Mouse (Mus musculus) thymus, postnatal 25 days (tissue): ENCODE data around the gene Actn4.

Source experiments
- DNase-seq: peaks from one replicate; pipeline ENCODE4 v3.0.0; 2022

The Actn4 gene

DNA sequence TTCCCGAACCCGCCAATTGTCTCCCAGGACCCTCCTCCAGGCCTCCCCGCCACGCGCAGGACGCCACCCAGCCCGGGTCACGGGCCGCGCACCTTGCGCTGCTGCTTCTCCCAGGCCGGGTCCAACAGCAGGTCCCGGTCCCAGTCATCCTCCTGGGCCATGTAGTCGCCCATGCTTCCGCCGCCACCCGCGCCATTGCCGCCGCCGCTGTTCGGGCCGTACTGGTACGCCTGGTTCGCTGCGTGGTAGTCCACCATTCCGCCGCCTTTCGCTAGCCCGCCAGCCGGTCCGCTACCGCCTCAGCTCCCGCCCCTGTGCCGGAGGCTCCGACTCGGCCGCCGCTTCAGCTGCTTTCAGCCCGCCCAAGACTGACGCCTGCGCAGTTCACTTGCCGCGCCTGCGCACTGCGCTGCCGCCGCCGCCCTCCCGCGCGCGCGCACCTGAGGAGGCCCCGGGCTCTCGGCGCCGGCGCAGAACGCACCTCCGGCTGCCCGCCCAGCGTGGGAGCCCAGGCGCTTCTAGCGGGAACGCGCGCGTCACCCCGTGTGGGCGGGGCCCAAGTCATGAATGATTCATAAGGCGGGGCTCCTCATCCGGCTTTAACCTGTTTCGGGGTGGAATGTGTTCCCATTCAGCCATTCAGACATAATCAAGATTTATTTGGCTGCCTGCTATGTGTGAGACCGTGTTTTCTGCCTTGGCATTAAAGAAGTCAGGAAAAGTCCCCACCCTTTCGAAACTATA is at the start of gene Actn4:
Gene Actn4 (minus strand): TSS at position 414 of the 744 bp plus-strand sequence.
- peak; percentile 99 for DNase-seq

DNA sequence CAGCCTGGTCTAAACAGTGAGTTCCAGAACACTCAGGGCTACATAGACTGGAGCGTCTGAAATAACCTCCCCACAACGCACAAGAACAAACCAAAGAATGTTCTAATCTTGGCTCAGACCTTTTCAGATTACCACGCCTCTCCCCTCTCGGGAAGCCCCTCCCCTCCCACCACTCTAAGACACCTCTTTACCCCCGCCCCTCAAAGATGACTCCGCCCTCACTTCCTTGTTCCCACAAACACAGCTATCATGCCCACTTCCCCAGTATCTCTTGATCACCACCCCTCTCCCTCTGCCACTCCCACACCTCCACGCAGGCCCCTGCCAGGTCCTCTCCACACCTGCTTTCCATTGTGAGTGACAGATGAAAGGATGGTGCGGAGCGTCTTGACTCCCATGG is 46.6 kb upstream of the Actn4 start:
- peak; percentile 38 for DNase-seq

DNA sequence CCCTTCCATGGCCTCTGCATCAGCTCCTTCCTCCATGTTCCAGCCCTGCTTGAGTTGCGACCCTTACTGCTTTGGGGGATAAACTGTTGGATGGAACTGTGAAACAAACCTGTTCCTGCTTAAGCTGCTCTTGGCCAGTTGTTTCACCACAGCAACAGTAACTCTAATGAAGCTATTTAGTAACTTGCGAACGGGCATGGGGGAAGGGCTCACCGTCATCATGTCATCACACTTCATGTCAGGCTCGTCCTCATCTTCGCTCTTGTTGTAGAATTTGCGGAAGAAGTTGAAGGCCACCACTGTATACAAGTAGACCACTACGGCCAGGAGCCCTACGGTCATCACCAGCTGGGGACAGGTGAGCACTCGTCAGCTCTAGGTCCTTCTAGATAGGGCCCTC is 46.0 kb upstream of the Actn4 start:
- DNase-seq: no peak

GRCm38 (mm10) chr7:29007224-29008101 is 45.3 kb upstream of the Actn4 start:
- DNase-seq: no peak

GRCm38 (mm10) chr7:29000651-29001605 is 38.8 kb upstream of the Actn4 start:
- peak; percentile 91 for DNase-seq

GRCm38 (mm10) chr7:28993402-28993801 is 31.3 kb upstream of the Actn4 start:
- DNase-seq: no peak

GRCm38 (mm10) chr7:28992997-28993396 is 30.9 kb upstream of the Actn4 start:
- no peak for DNase-seq

- no peak for DNase-seq
These were observed 29.5 kb upstream of the Actn4 start for GRCm38 (mm10) chr7:28991616-28992015.

- no peak for DNase-seq
These were observed 28.7 kb upstream of the Actn4 start for GRCm38 (mm10) chr7:28990766-28991273.

- no peak for DNase-seq
These were observed 23.1 kb upstream of the Actn4 start for GRCm38 (mm10) chr7:28985207-28985606.

DNA sequence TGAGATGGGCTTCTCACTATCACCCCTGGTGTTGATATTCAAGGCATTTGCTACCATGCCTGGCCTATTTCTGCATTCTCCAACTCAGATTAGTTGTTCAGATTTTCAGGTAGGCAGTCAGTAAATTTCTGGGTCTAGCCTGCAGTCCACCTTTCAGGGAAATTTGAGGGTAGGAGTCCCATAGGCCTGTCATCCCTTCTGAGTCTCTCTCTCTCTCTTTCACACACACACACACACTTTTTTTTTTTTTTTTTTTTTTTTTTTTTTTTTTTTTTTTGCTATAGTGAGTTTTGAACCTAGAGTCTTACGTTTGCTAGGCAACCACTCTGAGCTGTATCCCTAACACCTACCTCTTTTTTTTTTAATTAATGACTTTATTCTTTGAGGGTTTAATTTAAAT is 22.3 kb upstream of the Actn4 start:
- no peak for DNase-seq

DNA sequence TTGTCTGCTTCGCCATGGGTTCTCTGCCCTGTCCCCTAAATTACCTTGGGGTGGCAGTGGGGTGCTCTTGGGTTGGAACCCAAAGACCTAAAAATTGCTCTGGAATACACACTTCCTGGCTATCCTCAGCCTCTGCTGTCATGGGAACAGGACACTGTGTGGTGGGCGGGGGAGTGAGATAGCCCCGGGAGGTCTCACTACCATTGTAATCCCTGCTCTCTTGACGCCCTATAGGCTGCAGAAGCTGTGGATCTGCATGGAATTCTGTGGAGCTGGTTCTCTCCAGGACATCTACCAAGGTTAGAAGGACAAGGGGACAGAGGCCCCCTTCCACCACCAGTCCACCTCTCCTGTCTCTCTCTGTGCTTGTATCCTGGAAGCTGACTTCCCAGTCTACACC is 21.7 kb upstream of the Actn4 start:
- no peak for DNase-seq

DNA sequence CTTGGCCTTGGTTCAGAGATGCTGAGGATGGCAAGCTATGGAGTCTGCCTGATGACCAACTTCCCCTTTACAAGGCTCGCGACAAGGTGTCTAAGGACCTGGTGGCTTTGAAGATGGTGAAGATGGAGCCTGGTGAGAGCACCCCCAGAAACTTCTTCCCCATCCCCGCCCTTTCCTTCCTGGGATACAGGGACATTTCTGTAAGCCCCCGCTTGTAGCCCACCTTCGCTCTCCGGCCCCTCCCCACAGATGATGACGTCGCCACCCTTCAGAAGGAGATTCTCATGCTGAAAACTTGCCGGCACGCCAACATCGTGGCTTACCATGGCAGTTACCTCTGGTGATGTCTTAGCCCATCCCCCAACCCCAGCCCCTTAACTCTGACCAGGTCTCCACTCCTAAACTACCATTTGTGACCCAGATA is 21.0 kb upstream of the Actn4 start:
- DNase-seq: peak; percentile 70

GRCm38 (mm10) chr7:28982274-28983013 is 20.3 kb upstream of the Actn4 start:
- DNase-seq: peak; percentile 89

- DNase-seq: peak; percentile 97
These were observed 19.6 kb upstream of the Actn4 start, which contains the start of the genes Eif3k and Map4k1 for GRCm38 (mm10) chr7:28981651-28982273. TSS of gene Eif3k (minus strand) at chr7:28981864. TSS of gene Map4k1 (plus strand) at chr7:28982050.

DNA sequence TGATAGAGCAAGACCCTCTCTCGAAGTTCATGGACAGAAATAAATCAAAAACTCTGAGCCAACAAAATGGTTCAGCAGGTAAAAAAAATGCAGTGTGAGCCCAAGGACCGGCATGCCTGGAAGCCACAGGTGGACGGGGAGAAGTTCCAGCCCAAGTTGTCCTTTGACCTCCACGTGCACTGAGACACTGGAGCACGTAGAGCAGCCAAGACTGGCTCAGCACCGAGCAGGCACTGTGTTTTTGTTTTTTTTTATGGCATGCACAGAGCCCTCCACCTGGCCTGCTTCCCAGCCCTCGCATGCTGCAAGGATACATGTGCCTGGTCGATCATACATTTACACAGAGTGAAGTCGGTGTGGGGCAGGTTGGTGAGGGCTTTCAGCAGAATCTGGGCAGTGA is 15.4 kb upstream of the Actn4 start:
- no peak for DNase-seq

- DNase-seq: no peak
These were observed 10.9 kb upstream of the Actn4 start for GRCm38 (mm10) chr7:28973025-28973424.

DNA sequence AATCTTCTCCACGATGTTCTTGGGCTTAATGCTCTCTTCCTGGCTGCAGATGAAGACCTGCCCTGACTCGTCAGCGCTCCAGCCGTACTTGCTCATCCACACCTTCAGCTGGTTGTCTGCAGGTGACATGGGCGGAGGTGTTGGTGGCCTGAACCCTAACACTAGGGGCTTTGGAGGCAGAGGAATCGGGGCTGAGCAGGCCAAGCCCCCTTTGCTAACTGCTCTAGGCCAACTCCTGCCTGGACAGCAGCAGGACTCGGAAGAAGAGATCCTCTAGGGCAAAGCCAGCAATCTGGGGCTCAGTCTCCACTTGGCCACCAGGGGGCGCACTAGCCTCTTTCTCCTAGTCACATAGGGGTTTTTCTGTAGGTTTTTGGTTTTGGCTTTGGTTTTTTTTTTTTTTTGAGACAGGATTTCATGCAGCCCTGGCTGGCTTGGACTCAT is 10.4 kb upstream of the Actn4 start:
- peak; percentile 80 for DNase-seq

DNA sequence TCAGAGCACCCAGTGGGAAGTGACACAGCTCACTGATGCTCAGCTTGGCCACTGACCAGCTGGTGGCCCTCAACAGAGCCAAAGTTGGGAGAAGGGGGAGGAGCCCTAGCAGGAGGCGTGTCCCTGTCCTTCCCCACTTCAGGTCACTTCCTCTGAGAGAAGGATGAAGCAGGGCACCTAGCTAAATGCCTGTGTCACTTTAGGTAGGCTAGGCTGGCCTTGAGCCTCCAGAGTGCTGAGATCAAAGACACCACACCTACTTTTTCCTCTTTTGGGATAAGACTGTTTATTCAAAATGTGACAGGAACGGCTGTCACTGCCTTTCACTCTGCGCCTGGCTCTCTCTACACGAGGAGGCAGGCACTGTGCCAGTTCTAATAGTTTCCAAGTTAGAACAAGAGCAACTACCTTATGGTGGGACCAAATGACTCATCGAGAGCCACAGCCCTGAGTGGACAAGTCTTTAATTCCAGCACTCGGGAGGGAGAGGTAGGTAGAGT is 9.7 kb upstream of the Actn4 start:
- no peak for DNase-seq

GRCm38 (mm10) chr7:28971029-28971428 is 8.9 kb upstream of the Actn4 start:
- DNase-seq: no peak
